Comparison of ENCODE assay signal across 27 mouse cellular contexts in genomic region chr7:142360743-142361142, GRCm38 (mm10). TPM values are rescaled to one million over a fixed set of nuclear protein-coding genes. Genes with fewer than 3 reads are reported as not detected.
A peak's percentile ranks its signal among the peaks of the same experiment; 100 is the strongest.
DNase-seq lines count a peak whose midpoint lies in the region; TF ChIP-seq lines count a peak whose summit lies in the region.
"Had no signal": no experiment of that assay in that cellular context is flagged by ENCODE, and none has a peak within 500 bp of the region (broad histone marks: within the 10 kb centered on the region; RNA-seq: fewer than 3 reads in every experiment).

No protein-coding gene starts in this region.

- H3K4me3 ChIP-seq in layer of hippocampus, adult 2 months, result no peak overlapping the region
- H3K4me3 ChIP-seq in cortical plate, adult 2 months (ENCODE audit: insufficient read depth, low read length), result no peak overlapping the region
- H3K4me3 ChIP-seq: heart, embryonic 15.5 days; limb, embryonic 12.5 days; lung, embryonic 15.5 days; midbrain, embryonic 10.5 days had no signal

- H3K4me1 ChIP-seq in cortical plate, adult 2 months (ENCODE audit: control insufficient read depth, insufficient read depth, low read length), result no peaks in the 10 kb centered on the region
- H3K4me1 ChIP-seq: heart, embryonic 15.5 days; limb, embryonic 12.5 days; lung, embryonic 15.5 days had no signal

- TF ChIP-seq POLR2A in cortical plate, adult 2 months (IDR thresholded peaks at IDR 0.05; ENCODE audit: extremely low read depth, insufficient read depth, low read length), result no peak

- peak; percentile 59 for TF ChIP-seq CTCF in layer of hippocampus, adult 2 months (conservative IDR thresholded peaks at IDR 0.05)
- 0 out of 2 replicates have a peak, but pooled peaks have one; percentile 23 for TF ChIP-seq CTCF in cortical plate, adult 2 months (IDR thresholded peaks at IDR 0.05; ENCODE audit: extremely low read depth, insufficient read depth, low read length)

- DNase-seq in cerebellum, adult 9-10 months, result peak; percentile 57
- no peak for DNase-seq in cerebellum, adult 11-12 months
- DNase-seq in layer of hippocampus, adult 2 months (ENCODE audit: low spot score in 2 of 2), result no peak
- DNase-seq in layer of hippocampus, postnatal 36 days, result no peak
- DNase-seq in 416B (ENCODE audit: low read depth), result peak; percentile 60
- DNase-seq in thymus, adult 18-20 months, result no peak
- DNase-seq in frontal cortex, postnatal 14 days (ENCODE audit: low spot score in 2 of 2), result no peak
- DNase-seq: adrenal gland, adult 8-10 months; B cell, adult 2 months; kidney, adult 8-10 months; retina, postnatal 1 day; thymus, postnatal 14 days had no signal

- no peak overlapping the region for H3K27ac ChIP-seq in layer of hippocampus, adult 2 months
- H3K27ac ChIP-seq in cortical plate, adult 2 months (ENCODE audit: insufficient read depth, low read length), result no peak overlapping the region
- H3K27ac ChIP-seq: heart, embryonic 15.5 days; hindbrain, embryonic 14.5 days; limb, embryonic 12.5 days; lung, embryonic 15.5 days; midbrain, embryonic 10.5 days had no signal

RNA-seq across cellular contexts. Expression of gene Ifitm10, which starts 12.8 kb away (rescaled TPM):
- total RNA-seq in layer of hippocampus, adult 2 months (2021), result 10 to 100 TPM; 35.3 to 38.6 TPM
- total RNA-seq in layer of hippocampus, postnatal 36 days (2021), result 10 to 100 TPM; 34.2 to 35.7 TPM
- polyA plus RNA-seq in cortical plate, adult 2 months (2012; rRNA removed), result 43.0 and 45.7 TPM in 2 replicates

RNA-seq across cellular contexts. Expression of gene Gm49369, which starts 21.7 kb away (rescaled TPM):
- 1 to 10 TPM in 1 of 2 experiments, not detected in 1; 4.4 TPM for total RNA-seq in layer of hippocampus, adult 2 months (2021)
- not detected for total RNA-seq in layer of hippocampus, postnatal 36 days (2021)
- polyA plus RNA-seq in cortical plate, adult 2 months (2012; rRNA removed), result 0.45 and 1.4 TPM in 2 replicates
- polyA plus RNA-seq: forebrain, embryonic 11.5 days; hindbrain, embryonic 14.5 days; large intestine, adult 2 months; midbrain, embryonic 10.5 days; stomach, embryonic 14.5 days had no signal

RNA-seq across cellular contexts. Expression of gene Ctsd, which starts 27.1 kb away (rescaled TPM):
- total RNA-seq in layer of hippocampus, adult 2 months (2021), result 100 to 1,000 TPM; 291 to 297 TPM
- total RNA-seq in layer of hippocampus, postnatal 36 days (2021), result 100 to 1,000 TPM; 289 to 292 TPM
- polyA plus RNA-seq in cortical plate, adult 2 months (2012; rRNA removed), result 421 and 455 TPM in 2 replicates

RNA-seq across cellular contexts. Expression of gene Krtap5-4, which starts 57.4 kb away (rescaled TPM):
- total RNA-seq in layer of hippocampus, adult 2 months (2021), result not detected
- total RNA-seq in layer of hippocampus, postnatal 36 days (2021), result not detected
- polyA plus RNA-seq in cortical plate, adult 2 months (2012; rRNA removed), result not detected in 2 replicates
- total RNA-seq: adrenal gland, adult 8-10 months; ES-E14; left cerebral cortex, adult 18-20 months; neutrophil, adult 5-6 weeks had no signal
- polyA plus RNA-seq: embryonic facial prominence, embryonic 14.5 days; forebrain, embryonic 11.5 days; frontal cortex, adult 2 months; gonadal fat pad, adult 2 months; heart, embryonic 15.5 days; hindbrain, embryonic 14.5 days; large intestine, adult 2 months; limb, embryonic 12.5 days; lung, embryonic 15.5 days; midbrain, embryonic 10.5 days; stomach, embryonic 14.5 days had no signal

Comparison
In these comparisons a context has a peak if more than half of its experiments do, and no peak if none do; other contexts are left out.
1. DNase-seq: peak in cerebellum, adult 9-10 months (single experiment) and 416B (single experiment); none in cerebellum, adult 11-12 months (single experiment), layer of hippocampus, adult 2 months (0 of 2), layer of hippocampus, postnatal 36 days (0 of 2), thymus, adult 18-20 months (0 of 2) and frontal cortex, postnatal 14 days (0 of 2).